Mouse (Mus musculus): ENCODE results near the gene Asb17. TPM values are rescaled to one million over a fixed set of nuclear protein-coding genes. Genes with fewer than 3 reads are reported as not detected.

Gene Asb17
- polyA plus RNA-seq, 1 experiment: not detected

GRCm38 (mm10) chr3:153867149-153868136 is 23.4 kb downstream of the Asb17 start:
- TF ChIP-seq GATA1 (IDR thresholded peaks at IDR 0.05; ENCODE audit: borderline replicate concordance, low read length) (no peak), FLI1 (IDR thresholded peaks at IDR 0.05; ENCODE audit: low read length) (no peak)

GRCm38 (mm10) chr3:153871396-153871795 is 27.4 kb downstream of the Asb17 start:
- Histone ChIP-seq H3K36me3 (replicated peaks; ENCODE audit: low read length) (no peaks in the 10 kb centered on the region), H3K4me1 (no peaks in the 10 kb centered on the region), H3K9me3 (no peaks in the 10 kb centered on the region), H3K4me3 (replicated peaks) (no peak overlapping the region), H3K27me3 (replicated peaks) (peaks cover 14% of the 10 kb centered on the region)
- TF ChIP-seq GATA1 (IDR thresholded peaks at IDR 0.05; ENCODE audit: borderline replicate concordance, low read length) (no peak), FLI1 (IDR thresholded peaks at IDR 0.05; ENCODE audit: low read length) (no peak)

More at GRCm38 (mm10) chr3:153867149-153868136, 23.4 kb downstream of the Asb17 start:
- no peaks in the 10 kb centered on the region for H3K9me3 ChIP-seq
- H3K36me3 ChIP-seq (replicated peaks; ENCODE audit: low read length): no peaks in the 10 kb centered on the region
- H3K4me3 ChIP-seq (replicated peaks): no peak overlapping the region
- H3K27me3 ChIP-seq (replicated peaks): peaks cover 8% of the 10 kb centered on the region
- H3K4me1 ChIP-seq: peaks cover 12% of the 10 kb centered on the region

GRCm38 (mm10) chr3:153886296-153886695 is 42.3 kb downstream of the Asb17 start:
- Histone ChIP-seq H3K36me3 (replicated peaks; ENCODE audit: low read length) (no peaks in the 10 kb centered on the region), H3K4me1 (no peaks in the 10 kb centered on the region), H3K27me3 (replicated peaks) (peaks cover 32% of the 10 kb centered on the region), H3K9me3 (no peaks in the 10 kb centered on the region), H3K4me3 (replicated peaks) (no peak overlapping the region)
- TF ChIP-seq FLI1 (IDR thresholded peaks at IDR 0.05; ENCODE audit: low read length): no peak

DNA sequence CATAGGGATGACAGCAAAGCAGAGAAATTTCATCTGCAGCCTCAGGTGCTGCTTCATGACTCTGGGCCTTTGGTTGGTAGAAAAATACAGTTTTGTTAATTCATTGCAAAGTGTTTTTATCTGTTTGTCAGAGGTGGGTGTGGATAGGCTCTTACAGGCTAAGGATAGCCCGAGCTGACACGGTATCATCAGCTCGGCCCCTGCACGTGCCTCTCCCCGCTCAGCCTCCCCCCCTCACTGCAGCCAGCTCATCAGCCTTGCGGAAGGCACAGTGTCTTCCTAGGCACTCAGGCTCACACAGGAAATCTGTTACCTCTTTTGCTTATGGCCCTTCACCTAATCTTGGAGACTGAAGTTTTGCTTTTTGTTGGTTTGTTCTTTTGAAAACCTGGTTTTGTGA is 44.1 kb downstream of the Asb17 start:
- peaks cover 35% of the 10 kb centered on the region for H3K27me3 ChIP-seq (replicated peaks)
- TF ChIP-seq FLI1 (IDR thresholded peaks at IDR 0.05; ENCODE audit: low read length) (no peak), GATA1 (IDR thresholded peaks at IDR 0.05; ENCODE audit: borderline replicate concordance, low read length) (no peak)
- H3K36me3 ChIP-seq (replicated peaks; ENCODE audit: low read length): no peaks in the 10 kb centered on the region
- H3K9me3 ChIP-seq: no peaks in the 10 kb centered on the region
- H3K4me3 ChIP-seq (replicated peaks): no peak overlapping the region
- no peaks in the 10 kb centered on the region for H3K4me1 ChIP-seq

DNA sequence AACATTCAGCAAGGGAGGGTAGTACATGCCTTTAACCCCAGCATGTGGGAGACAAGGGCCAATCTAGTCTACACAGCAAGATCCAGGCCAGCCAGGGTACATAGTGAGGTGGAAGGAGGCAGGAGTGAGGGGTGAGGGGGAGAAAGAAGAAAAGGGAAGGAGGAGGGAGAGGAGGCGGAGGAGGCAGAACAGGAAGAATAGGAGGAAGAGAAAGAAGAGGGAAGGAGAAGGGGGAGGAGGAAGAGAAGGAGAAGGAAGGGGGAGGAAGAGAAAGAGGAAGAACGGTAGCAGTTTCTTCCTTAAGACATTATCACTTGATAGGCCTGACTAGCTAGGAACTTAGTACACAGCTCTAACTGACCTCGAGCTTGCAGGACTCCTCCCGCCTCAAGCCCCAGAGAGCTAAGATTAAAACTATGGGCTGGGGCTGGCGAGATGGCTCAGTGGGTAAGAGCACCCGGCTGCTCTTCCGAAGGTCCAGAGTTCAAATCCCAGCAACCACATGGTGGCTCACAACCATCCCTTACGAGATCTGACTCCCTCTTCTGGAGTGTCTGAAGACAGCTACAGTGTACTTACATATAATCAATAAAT is 45.3 kb downstream of the Asb17 start:
- peaks cover 33% of the 10 kb centered on the region for H3K27me3 ChIP-seq (replicated peaks)
- H3K36me3 ChIP-seq (replicated peaks; ENCODE audit: low read length): no peaks in the 10 kb centered on the region
- H3K4me1 ChIP-seq: no peaks in the 10 kb centered on the region
- TF ChIP-seq GATA1 (IDR thresholded peaks at IDR 0.05; ENCODE audit: borderline replicate concordance, low read length): no peak
- no peak for TF ChIP-seq FLI1 (IDR thresholded peaks at IDR 0.05; ENCODE audit: low read length)
- H3K9me3 ChIP-seq: no peaks in the 10 kb centered on the region
- no peak overlapping the region for H3K4me3 ChIP-seq (replicated peaks)

DNA sequence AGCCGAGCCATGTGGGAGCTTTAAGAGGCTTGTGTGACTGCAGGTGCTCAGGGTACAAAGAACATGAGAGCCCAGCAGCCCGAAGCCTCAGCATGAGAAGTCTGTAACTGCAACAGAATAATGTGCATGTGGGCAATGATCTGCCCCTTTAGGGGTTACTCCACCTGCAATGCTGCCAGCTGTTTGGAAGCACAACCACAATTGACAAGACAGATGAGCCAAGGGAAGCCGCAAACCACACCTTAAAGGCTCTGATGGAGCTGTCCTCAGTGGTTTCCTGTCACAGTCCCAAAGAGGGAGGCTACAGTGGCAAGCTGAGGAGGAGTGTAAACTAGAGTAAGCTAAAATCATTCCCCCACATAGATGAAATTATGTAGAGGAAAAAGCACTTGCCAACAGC is 51.4 kb downstream of the Asb17 start:
- H3K27me3 ChIP-seq (replicated peaks): peaks cover 38% of the 10 kb centered on the region
- H3K9me3 ChIP-seq: no peaks in the 10 kb centered on the region
- no peak overlapping the region for H3K4me3 ChIP-seq (replicated peaks)
- no peak for TF ChIP-seq FLI1 (IDR thresholded peaks at IDR 0.05; ENCODE audit: low read length)
- no peak for TF ChIP-seq GATA1 (IDR thresholded peaks at IDR 0.05; ENCODE audit: borderline replicate concordance, low read length)
- H3K36me3 ChIP-seq (replicated peaks; ENCODE audit: low read length): no peaks in the 10 kb centered on the region
- H3K4me1 ChIP-seq: peaks cover 19% of the 10 kb centered on the region

DNA sequence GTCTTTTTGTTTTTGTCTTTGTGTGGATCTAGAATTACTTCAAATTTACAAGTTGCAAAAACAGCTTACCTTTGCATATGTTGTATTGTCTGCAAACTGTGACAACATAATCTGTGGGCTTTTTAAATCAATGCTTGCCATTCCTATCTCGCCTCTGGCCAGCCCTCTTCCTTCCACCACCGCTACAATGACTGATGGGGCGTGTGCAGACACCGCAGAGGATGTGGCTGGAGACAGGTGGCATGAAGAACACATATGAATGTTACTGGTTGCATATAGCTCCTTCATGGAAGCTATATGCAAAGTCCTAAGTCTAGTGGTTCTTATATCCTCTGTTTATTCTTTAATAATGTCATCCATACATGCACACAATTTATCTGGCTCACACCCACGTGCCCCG is 53.2 kb downstream of the Asb17 start:
- Histone ChIP-seq H3K9me3 (no peaks in the 10 kb centered on the region), H3K27me3 (replicated peaks) (peaks cover 35% of the 10 kb centered on the region), H3K4me1 (peaks cover 19% of the 10 kb centered on the region), H3K4me3 (replicated peaks) (no peak overlapping the region), H3K36me3 (replicated peaks; ENCODE audit: low read length) (no peaks in the 10 kb centered on the region)
- TF ChIP-seq FLI1 (IDR thresholded peaks at IDR 0.05; ENCODE audit: low read length) (no peak), GATA1 (IDR thresholded peaks at IDR 0.05; ENCODE audit: borderline replicate concordance, low read length) (no peak)

- peaks cover 19% of the 10 kb centered on the region for H3K27me3 ChIP-seq (replicated peaks)
- no peak for TF ChIP-seq FLI1 (IDR thresholded peaks at IDR 0.05; ENCODE audit: low read length)
- TF ChIP-seq GATA1 (IDR thresholded peaks at IDR 0.05; ENCODE audit: borderline replicate concordance, low read length): no peak
- H3K4me1 ChIP-seq: peaks cover 24% of the 10 kb centered on the region
- H3K36me3 ChIP-seq (replicated peaks; ENCODE audit: low read length): peaks cover 35% of the 10 kb centered on the region
- H3K9me3 ChIP-seq: no peaks in the 10 kb centered on the region
- H3K4me3 ChIP-seq (replicated peaks): no peak overlapping the region
These were observed 57.9 kb downstream of the Asb17 start for GRCm38 (mm10) chr3:153901904-153902303.

GRCm38 (mm10) chr3:153902595-153902994 is 58.6 kb downstream of the Asb17 start:
- no peak overlapping the region for H3K4me3 ChIP-seq (replicated peaks)
- H3K36me3 ChIP-seq (replicated peaks; ENCODE audit: low read length): peaks cover 42% of the 10 kb centered on the region
- H3K9me3 ChIP-seq: no peaks in the 10 kb centered on the region
- peaks cover 14% of the 10 kb centered on the region for H3K27me3 ChIP-seq (replicated peaks)
- TF ChIP-seq FLI1 (IDR thresholded peaks at IDR 0.05; ENCODE audit: low read length) (no peak), GATA1 (IDR thresholded peaks at IDR 0.05; ENCODE audit: borderline replicate concordance, low read length) (no peak)
- peaks cover 22% of the 10 kb centered on the region for H3K4me1 ChIP-seq

DNA sequence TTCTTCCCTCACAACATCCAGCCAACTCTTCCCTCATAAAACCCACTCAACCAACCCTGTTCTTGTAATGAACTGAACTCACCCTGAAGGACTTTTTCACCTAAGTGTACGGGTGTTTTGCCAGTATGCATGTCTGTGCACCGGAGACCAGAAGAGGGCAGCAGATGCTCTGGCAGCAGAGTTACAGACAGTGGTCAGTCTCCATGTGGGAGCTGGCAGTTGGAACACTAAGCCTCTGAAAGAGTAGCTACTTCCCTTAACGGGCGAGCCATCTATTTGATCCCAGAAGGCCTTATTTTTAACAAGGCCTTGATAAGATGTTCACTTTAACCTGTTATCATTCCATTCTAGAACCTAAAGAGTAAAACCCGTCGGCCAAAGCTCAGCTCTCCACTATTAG is 60.6 kb downstream of the Asb17 start:
- no peak for TF ChIP-seq FLI1 (IDR thresholded peaks at IDR 0.05; ENCODE audit: low read length)
- no peak for TF ChIP-seq GATA1 (IDR thresholded peaks at IDR 0.05; ENCODE audit: borderline replicate concordance, low read length)
- Histone ChIP-seq H3K9me3 (no peaks in the 10 kb centered on the region), H3K4me3 (replicated peaks) (no peak overlapping the region), H3K27me3 (replicated peaks) (peaks cover 6% of the 10 kb centered on the region), H3K36me3 (replicated peaks; ENCODE audit: low read length) (peaks cover 61% of the 10 kb centered on the region), H3K4me1 (peaks cover 40% of the 10 kb centered on the region)

Other genes with a start within 250 kb of the Asb17 start
- 0.04 and 1.9 TPM in 2 replicates for gene St6galnac3, start 119.0 kb upstream of the Asb17 start, polyA plus RNA-seq (2012; ENCODE audit: insufficient read depth, low replicate concordance)
- not detected in 2 replicates for gene Msh4, start 61.9 kb downstream of the Asb17 start, polyA plus RNA-seq (2012; ENCODE audit: insufficient read depth, low replicate concordance)
- gene Rabggtb, start 68.8 kb downstream of the Asb17 start, polyA plus RNA-seq (2012; ENCODE audit: insufficient read depth, low replicate concordance): 2.3 and 10.0 TPM in 2 replicates
- 3.5 and 9.9 TPM in 2 replicates for gene Acadm, start 100.4 kb downstream of the Asb17 start, polyA plus RNA-seq (2012; ENCODE audit: insufficient read depth, low replicate concordance)
- not detected in 2 replicates for gene Slc44a5, start 129.2 kb downstream of the Asb17 start, polyA plus RNA-seq (2012; ENCODE audit: insufficient read depth, low replicate concordance)

Data from megakaryocyte, embryonic 14.5 days (primary cell).